Mouse (Mus musculus): ENCODE results near the gene Sphk1. TPM values are rescaled to one million over a fixed set of nuclear protein-coding genes. Genes with fewer than 3 reads are reported as not detected.
A peak's percentile ranks its signal among the peaks of the same experiment; 100 is the strongest.

The Sphk1 gene
- polyA plus RNA-seq, 2 experiments, result 23.0 to 26.8 TPM

DNA sequence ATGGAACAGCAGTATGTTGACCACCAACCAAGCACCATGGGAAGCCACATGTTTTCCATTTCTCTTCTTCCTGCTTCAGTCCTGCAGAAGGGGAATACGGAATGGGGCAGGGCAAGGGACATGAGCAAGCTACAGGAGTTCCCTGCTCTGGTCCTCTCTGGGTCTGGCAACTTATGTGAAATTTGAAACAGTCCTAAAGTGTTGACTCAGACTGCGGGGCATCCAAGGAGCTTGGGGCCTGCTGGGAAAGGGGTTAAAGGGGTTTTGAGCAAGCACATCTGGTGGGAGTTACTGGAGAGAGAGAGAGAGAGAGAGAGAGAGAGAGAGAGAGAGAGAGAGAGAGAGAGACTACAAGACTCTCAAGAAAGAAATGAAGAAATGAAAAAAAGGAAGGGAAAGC lies 22.0 kb upstream of the Sphk1 start:
- Histone ChIP-seq H3K4me2 (ENCODE audit: low read depth) (no peak overlapping the region), H3K9ac (replicated peaks) (no peak overlapping the region), H3K27me3 (ENCODE audit: control insufficient read depth, insufficient read depth, low read length) (no peaks in the 10 kb centered on the region), H3K36me3 (replicated peaks; ENCODE audit: control insufficient read depth, insufficient read depth, low read depth) (no peaks in the 10 kb centered on the region), H3K4me3 (ENCODE audit: insufficient read depth in 1 of 2, low read depth in 2 of 2, low read length in 2 of 2) (no peak overlapping the region), H3K4me1 (replicated peaks; ENCODE audit: control insufficient read depth in 2 of 2, insufficient read depth in 2 of 2, low read length in 1 of 2) (peaks cover 30 to 41% of the 10 kb centered on the region in 2 experiments), H3K27ac (no peak overlapping the region), H3K9me3 (ENCODE audit: control insufficient read depth, low read length) (no peaks in the 10 kb centered on the region)
- DNase-seq (ENCODE audit: low read depth in 3 of 3, low spot score in 3 of 3) (no peak), ATAC-seq (ENCODE audit: insufficient read depth) (no peak)
- no peak for TF ChIP-seq CTCF (IDR thresholded peaks at IDR 0.05; ENCODE audit: low read depth)
- WGBS (ENCODE audit: insufficient replicate concordance), result 75% methylated on average over 2 of the region's 2 CpGs

DNA sequence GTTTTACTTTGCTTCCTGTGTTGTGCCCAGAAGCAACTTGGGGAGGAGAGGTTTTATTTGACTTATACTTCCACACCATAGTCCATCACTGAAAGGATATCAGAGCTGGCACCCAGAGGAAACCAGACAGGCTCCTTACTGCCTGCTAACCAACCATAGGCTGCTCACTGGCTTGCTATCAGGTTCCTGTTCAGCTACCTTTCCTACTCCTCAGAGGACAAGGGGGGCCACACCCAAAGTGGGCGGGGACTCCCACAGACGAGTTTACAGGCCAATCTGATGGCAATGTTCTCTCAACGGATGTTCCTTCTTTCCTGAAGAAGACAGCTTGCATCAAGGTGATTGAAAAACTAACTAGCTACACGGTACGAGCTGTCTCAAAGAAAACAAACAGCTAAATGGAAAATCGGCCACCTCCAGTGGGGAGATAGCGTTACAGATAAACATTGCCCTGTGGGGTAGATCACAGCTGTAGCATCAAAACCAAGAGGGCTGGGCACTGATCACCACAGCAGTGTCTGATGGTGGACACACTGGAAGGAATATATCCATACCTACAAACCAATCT lies 19.3 kb upstream of the Sphk1 start:
- Histone ChIP-seq H3K4me1 (replicated peaks; ENCODE audit: control insufficient read depth in 2 of 2, insufficient read depth in 2 of 2, low read length in 1 of 2) (peaks cover 17 to 26% of the 10 kb centered on the region in 2 experiments), H3K4me3 (ENCODE audit: insufficient read depth in 1 of 2, low read depth in 2 of 2, low read length in 2 of 2) (no peak overlapping the region), H3K4me2 (ENCODE audit: low read depth) (0 out of 2 replicates have a peak overlapping the region, but pooled peaks have one; percentile 13), H3K9ac (replicated peaks) (no peak overlapping the region), H3K9me3 (ENCODE audit: control insufficient read depth, low read length) (no peaks in the 10 kb centered on the region), H3K27me3 (ENCODE audit: control insufficient read depth, insufficient read depth, low read length) (no peaks in the 10 kb centered on the region), H3K36me3 (replicated peaks; ENCODE audit: control insufficient read depth, insufficient read depth, low read depth) (no peaks in the 10 kb centered on the region), H3K27ac (peak overlapping the region; percentile 36; the same call in 1 of the 2 replicates)
- ATAC-seq (ENCODE audit: insufficient read depth) (peak; percentile 38; the same call in 1 of the 2 replicates), DNase-seq (ENCODE audit: low read depth in 3 of 3, low spot score in 3 of 3) (peak in 1 of 3 experiments; percentile 65)
- WGBS (ENCODE audit: insufficient replicate concordance), result 30% methylated on average over 7 of the region's 7 CpGs
- no peak for TF ChIP-seq CTCF (IDR thresholded peaks at IDR 0.05; ENCODE audit: low read depth)
- no peak for TF ChIP-seq EP300 (IDR thresholded peaks at IDR 0.05; ENCODE audit: low read depth)

DNA sequence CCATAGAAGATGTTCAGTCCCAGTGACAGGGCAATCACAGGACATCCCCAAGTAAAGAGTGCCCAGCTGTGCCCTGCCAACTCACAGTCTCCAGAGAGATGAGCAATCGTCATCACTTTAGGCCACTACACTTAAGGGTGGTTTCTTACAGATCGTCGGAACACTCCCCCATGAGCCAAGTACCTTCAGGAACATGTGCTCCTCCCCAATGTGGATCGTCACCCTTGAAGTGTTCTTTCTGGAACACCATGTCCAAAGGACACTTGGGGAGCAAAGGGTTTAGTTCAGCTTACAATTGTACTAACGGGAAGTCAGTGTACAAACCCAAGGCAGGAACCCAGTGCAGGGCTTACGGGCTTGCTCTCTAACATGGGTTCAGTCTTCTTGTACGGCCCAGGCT lies 18.6 kb upstream of the Sphk1 start:
- no peaks in the 10 kb centered on the region for H3K27me3 ChIP-seq (ENCODE audit: control insufficient read depth, insufficient read depth, low read length)
- H3K4me3 ChIP-seq (ENCODE audit: insufficient read depth in 1 of 2, low read depth in 2 of 2, low read length in 2 of 2), result no peak overlapping the region
- H3K4me2 ChIP-seq (ENCODE audit: low read depth), result no peak overlapping the region
- no peak for ATAC-seq (ENCODE audit: insufficient read depth)
- peaks cover 10 to 20% of the 10 kb centered on the region in 2 experiments for H3K4me1 ChIP-seq (replicated peaks; ENCODE audit: control insufficient read depth in 2 of 2, insufficient read depth in 2 of 2, low read length in 1 of 2)
- TF ChIP-seq CTCF (IDR thresholded peaks at IDR 0.05; ENCODE audit: low read depth) (no peak), EP300 (IDR thresholded peaks at IDR 0.05; ENCODE audit: low read depth) (no peak)
- H3K9me3 ChIP-seq (ENCODE audit: control insufficient read depth, low read length), result no peaks in the 10 kb centered on the region
- no peaks in the 10 kb centered on the region for H3K36me3 ChIP-seq (replicated peaks; ENCODE audit: control insufficient read depth, insufficient read depth, low read depth)
- no peak overlapping the region for H3K9ac ChIP-seq (replicated peaks)
- no peak for DNase-seq (ENCODE audit: low read depth in 3 of 3, low spot score in 3 of 3)
- WGBS (ENCODE audit: insufficient replicate concordance), result 85% methylated on average over 7 of the region's 7 CpGs
- H3K27ac ChIP-seq, result no peak overlapping the region

DNA sequence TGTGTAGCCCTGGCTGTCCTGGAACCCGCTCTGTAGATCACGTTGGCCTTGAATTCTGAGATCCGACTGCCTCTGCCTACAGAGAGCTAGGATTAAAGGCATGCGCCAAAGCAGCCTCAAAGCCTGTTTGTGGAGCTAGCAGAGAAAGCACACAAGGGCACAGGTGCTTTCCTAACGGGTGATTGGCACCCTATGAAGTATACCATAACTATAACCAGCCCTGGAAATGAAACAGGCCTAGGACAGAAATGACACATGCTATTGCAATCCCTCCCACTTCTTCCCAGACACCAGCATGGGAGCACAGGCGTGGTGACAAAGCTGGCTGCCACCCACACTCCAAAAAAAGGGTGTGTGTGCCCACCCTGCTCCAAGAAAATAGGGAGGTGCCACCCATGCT lies 17.7 kb upstream of the Sphk1 start:
- Histone ChIP-seq H3K27me3 (ENCODE audit: control insufficient read depth, insufficient read depth, low read length) (no peaks in the 10 kb centered on the region), H3K9ac (replicated peaks) (no peak overlapping the region), H3K9me3 (ENCODE audit: control insufficient read depth, low read length) (no peaks in the 10 kb centered on the region), H3K27ac (no peak overlapping the region), H3K4me1 (replicated peaks; ENCODE audit: control insufficient read depth in 2 of 2, insufficient read depth in 2 of 2, low read length in 1 of 2) (peaks cover 8 to 15% of the 10 kb centered on the region in 2 experiments), H3K4me3 (ENCODE audit: insufficient read depth in 1 of 2, low read depth in 2 of 2, low read length in 2 of 2) (no peak overlapping the region), H3K4me2 (ENCODE audit: low read depth) (no peak overlapping the region), H3K36me3 (replicated peaks; ENCODE audit: control insufficient read depth, insufficient read depth, low read depth) (no peaks in the 10 kb centered on the region)
- WGBS (ENCODE audit: insufficient replicate concordance), result 72% methylated on average over 6 of the region's 6 CpGs
- ATAC-seq (ENCODE audit: insufficient read depth), result no peak
- TF ChIP-seq EP300 (IDR thresholded peaks at IDR 0.05; ENCODE audit: low read depth) (no peak), CTCF (IDR thresholded peaks at IDR 0.05; ENCODE audit: low read depth) (no peak)
- DNase-seq (ENCODE audit: low read depth in 3 of 3, low spot score in 3 of 3), result no peak

DNA sequence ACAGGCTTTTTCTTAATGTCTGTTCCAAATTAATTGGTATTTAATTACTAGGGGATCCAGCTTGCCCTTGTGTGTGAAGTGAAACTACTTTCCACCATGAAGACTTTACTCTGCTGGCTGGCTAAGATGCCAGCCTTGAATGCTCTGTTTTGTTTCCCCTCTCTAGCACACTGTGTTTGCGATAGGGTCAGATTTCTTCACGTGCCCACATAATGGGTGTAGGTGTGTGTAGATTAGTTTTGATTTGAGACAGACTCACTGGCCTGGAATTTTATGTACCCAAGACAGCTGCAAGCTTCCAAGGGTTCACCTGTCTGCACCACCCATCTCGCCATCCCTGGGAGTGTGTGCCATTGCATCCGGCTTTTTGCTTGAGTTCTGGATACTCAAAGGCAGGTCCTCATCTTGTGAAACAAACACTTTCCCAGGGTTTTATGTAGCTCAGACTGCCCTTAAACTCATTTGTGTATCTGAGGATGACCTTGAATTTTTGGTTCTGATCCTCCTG lies 17.1 kb upstream of the Sphk1 start:
- no peaks in the 10 kb centered on the region for H3K27me3 ChIP-seq (ENCODE audit: control insufficient read depth, insufficient read depth, low read length)
- ATAC-seq (ENCODE audit: insufficient read depth) (no peak), DNase-seq (ENCODE audit: low read depth in 3 of 3, low spot score in 3 of 3) (no peak)
- H3K27ac ChIP-seq, result no peak overlapping the region
- H3K4me3 ChIP-seq (ENCODE audit: insufficient read depth in 1 of 2, low read depth in 2 of 2, low read length in 2 of 2), result no peak overlapping the region
- no peak overlapping the region for H3K4me2 ChIP-seq (ENCODE audit: low read depth)
- WGBS (ENCODE audit: insufficient replicate concordance), result 74% methylated on average over 4 of the region's 4 CpGs
- H3K9me3 ChIP-seq (ENCODE audit: control insufficient read depth, low read length), result no peaks in the 10 kb centered on the region
- H3K36me3 ChIP-seq (replicated peaks; ENCODE audit: control insufficient read depth, insufficient read depth, low read depth), result no peaks in the 10 kb centered on the region
- H3K9ac ChIP-seq (replicated peaks), result no peak overlapping the region
- peaks cover 8 to 13% of the 10 kb centered on the region in 2 experiments for H3K4me1 ChIP-seq (replicated peaks; ENCODE audit: control insufficient read depth in 2 of 2, insufficient read depth in 2 of 2, low read length in 1 of 2)
- TF ChIP-seq EP300 (IDR thresholded peaks at IDR 0.05; ENCODE audit: low read depth) (no peak), CTCF (IDR thresholded peaks at IDR 0.05; ENCODE audit: low read depth) (no peak)
